Mouse (Mus musculus) liver, embryonic 13.5 days (tissue): ENCODE results near the gene Ifit1bl1. TPM values are rescaled to one million over a fixed set of nuclear protein-coding genes. Genes with fewer than 3 reads are reported as not detected.
"Not testable (repeated sequence)": the region's sequence is repeated elsewhere in the genome, so short reads cannot be mapped to it uniquely, and the experiment has no call there.

Experiments
- ATAC-seq: fragments of 200-750 bp; cut with Nextera tagmentation; 2 replicates; pipeline ENCODE4 v1.8.0; 2017; ENCODE audit warnings: low read depth, mild to moderate bottlenecking, moderate number of reproducible peaks, moderate library complexity
- DNase-seq: peaks from one replicate; pipeline ENCODE4 v3.0.0; 2022
- H3K27ac ChIP-seq: fragments of 300-500 bp; sonication (generic); 2 replicates; pipeline ENCODE4 v1.5.1; 2015; ENCODE audit warnings: moderate library complexity, mild to moderate bottlenecking, inconsistent platforms
- H3K27me3 ChIP-seq: fragments of 300-500 bp; sonication (generic); 2 replicates; pipeline ENCODE4 v1.6.1; 2015; ENCODE audit warnings: mild to moderate bottlenecking, inconsistent platforms
- H3K36me3 ChIP-seq: fragments of 300-500 bp; sonication (generic); 2 replicates; pipeline ENCODE4 v1.6.1; 2015; ENCODE audit warnings: mild to moderate bottlenecking, inconsistent platforms
- H3K4me1 ChIP-seq: fragments of 300-500 bp; sonication (generic); replicated peaks from 2 replicates; pipeline ENCODE4 v1.6.1; 2015; ENCODE audit warnings: inconsistent platforms
- H3K4me2 ChIP-seq: fragments of 300-500 bp; sonication (generic); 2 replicates; pipeline ENCODE4 v1.6.1; 2015; ENCODE audit warnings: inconsistent platforms, mild to moderate bottlenecking, moderate library complexity
- H3K4me3 ChIP-seq: fragments of 300-500 bp; sonication (generic); replicated peaks from 2 replicates; pipeline ENCODE4 v1.5.1; 2015; ENCODE audit warnings: mild to moderate bottlenecking, inconsistent platforms
- H3K9ac ChIP-seq: fragments of 300-500 bp; sonication (generic); 2 replicates; pipeline ENCODE4 v1.6.1; 2015; ENCODE audit warnings: mild to moderate bottlenecking, inconsistent platforms
- H3K9me3 ChIP-seq: fragments of 300-500 bp; sonication (generic); replicated peaks from 2 replicates; pipeline ENCODE4 v1.6.1; 2016; ENCODE audit warnings: inconsistent platforms
- WGBS: fragments of 180-500 bp; shearing (Covaris S2); methylation state at CpG from one replicate; pipeline ENCODE4 v1.1.7; 2015; ENCODE audit not compliant: insufficient replicate concordance; 5-methylcytosine and 5-hydroxymethylcytosine counted together
- polyA plus RNA-seq: library from polyadenylated mRNA; unstranded; fragments of >200 nt; fragmentation: Nextera tagmentation; extraction: Ambion mirVana; gene quantifications from 2 replicates; pipeline ENCODE4 v1.2.1, GENCODE M21; 2015

The Ifit1bl1 gene
- 0.17 and 0.19 TPM in 2 replicates for polyA plus RNA-seq

DNA sequence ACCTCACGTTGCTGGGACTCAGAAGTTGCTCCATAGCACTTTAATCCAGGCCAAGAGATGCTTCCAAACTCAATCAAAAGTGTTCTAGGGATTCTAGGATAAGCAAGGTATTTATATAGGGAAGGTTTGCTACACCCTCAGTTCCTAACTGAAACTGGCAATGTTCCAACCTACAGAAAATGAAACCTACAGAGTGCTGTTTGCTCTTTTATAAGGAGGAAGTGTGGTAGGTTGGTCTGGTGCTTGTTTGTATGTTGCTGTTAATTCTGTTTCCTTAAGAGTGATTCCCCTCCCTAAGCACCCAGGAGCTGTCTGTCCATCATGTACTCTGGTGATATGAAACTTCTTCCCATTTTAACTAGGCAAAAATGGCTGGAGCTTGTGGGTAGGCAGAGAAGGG is at the start of gene Ifit1bl1:
Ifit1bl1 (minus strand) TSS at position 69 of the 400 bp plus-strand sequence.
- not testable (repeated sequence) for H3K27ac ChIP-seq, H3K9me3 ChIP-seq, H3K9ac ChIP-seq, DNase-seq, H3K4me2 ChIP-seq, H3K4me3 ChIP-seq, H3K27me3 ChIP-seq, H3K4me1 ChIP-seq, H3K36me3 ChIP-seq, ATAC-seq
- WGBS = 18% methylated on average over 1 of the region's 1 CpGs

DNA sequence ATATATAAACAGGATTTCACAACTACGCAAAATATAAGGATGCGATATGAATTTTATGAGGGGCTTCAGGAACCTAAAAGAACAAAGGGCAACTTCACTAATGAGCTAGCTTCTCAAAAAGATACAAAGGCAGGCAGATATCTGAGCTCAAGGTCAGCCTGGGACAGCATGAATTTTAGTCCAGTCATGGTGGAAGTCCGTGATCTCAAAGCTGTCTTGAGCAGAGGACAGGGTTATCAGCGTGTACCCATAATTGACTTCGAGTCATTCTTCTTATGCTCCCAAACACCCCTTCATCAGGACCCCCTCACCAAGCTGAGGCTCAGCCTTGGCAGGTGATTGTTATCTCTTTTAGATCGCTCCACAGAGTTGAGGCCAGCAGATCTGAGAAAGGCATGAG is 49.2 kb upstream of the Ifit1bl1 start:
- Histone ChIP-seq H3K9me3 (no peaks in the 10 kb centered on the region), H3K36me3 (no peaks in the 10 kb centered on the region)
- 55% methylated on average over 6 of the region's 6 CpGs for WGBS

DNA sequence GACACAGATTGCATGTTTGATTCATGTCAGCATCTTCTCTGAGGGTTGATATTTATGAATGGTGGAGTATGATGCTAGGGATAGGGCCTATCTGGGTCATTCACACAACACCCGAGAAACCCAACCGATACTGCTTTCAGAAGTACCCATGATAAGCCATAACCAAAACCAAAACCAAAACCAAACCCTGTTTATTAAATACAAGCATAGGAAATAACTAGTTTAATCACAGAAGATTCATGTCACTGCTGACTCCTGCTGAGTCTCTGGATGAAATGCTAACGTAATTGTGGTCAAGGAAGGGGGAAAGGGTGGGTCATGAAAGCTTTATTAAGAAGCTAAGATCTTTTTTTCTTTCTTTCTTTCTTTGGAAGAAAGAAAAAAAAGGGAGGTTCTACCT is 48.5 kb upstream of the Ifit1bl1 start:
- Histone ChIP-seq H3K9ac (no peak overlapping the region), H3K9me3 (no peaks in the 10 kb centered on the region), H3K4me2 (no peak overlapping the region), H3K36me3 (no peaks in the 10 kb centered on the region), H3K4me1 (peaks cover 21% of the 10 kb centered on the region), H3K4me3 (no peak overlapping the region), H3K27ac (no peak overlapping the region), H3K27me3 (no peaks in the 10 kb centered on the region)
- DNase-seq = no peak
- no peak for ATAC-seq
- WGBS = 69% methylated on average over 3 of the region's 3 CpGs

More for the DNA sequence above, 49.2 kb upstream of the Ifit1bl1 start:
- ATAC-seq (peak; percentile 60; the same call in 1 of the 2 replicates), DNase-seq (no peak)
- Histone ChIP-seq H3K4me2 (no peak overlapping the region), H3K9ac (no peak overlapping the region), H3K27me3 (no peaks in the 10 kb centered on the region), H3K4me1 (peaks cover 29% of the 10 kb centered on the region), H3K4me3 (no peak overlapping the region), H3K27ac (no peak overlapping the region)

DNA sequence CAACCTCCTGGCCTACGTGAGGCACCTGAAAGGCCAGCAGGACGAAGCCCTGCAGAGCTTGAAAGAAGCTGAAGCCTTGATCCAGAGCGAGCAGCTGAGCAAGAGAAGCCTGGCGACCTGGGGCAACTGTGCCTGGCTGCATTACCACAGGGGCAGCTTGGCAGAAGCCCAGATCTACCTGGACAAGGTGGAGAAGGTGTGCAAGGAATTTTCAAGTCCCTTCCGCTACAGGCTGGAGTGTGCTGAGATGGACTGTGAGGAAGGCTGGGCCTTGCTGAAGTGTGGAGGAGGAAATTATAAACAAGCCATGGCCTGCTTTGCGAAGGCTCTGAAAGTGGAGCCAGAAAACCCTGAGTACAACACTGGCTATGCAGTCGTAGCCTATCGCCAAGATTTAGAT is 45.9 kb upstream of the Ifit1bl1 start:
- not testable (repeated sequence) for H3K27me3 ChIP-seq, H3K4me3 ChIP-seq, H3K27ac ChIP-seq, H3K36me3 ChIP-seq, H3K9ac ChIP-seq, H3K9me3 ChIP-seq, DNase-seq, H3K4me2 ChIP-seq, ATAC-seq
- H3K4me1 ChIP-seq = peaks cover 11% of the 10 kb centered on the region
- WGBS = 70% methylated on average over 8 of the region's 8 CpGs

DNA sequence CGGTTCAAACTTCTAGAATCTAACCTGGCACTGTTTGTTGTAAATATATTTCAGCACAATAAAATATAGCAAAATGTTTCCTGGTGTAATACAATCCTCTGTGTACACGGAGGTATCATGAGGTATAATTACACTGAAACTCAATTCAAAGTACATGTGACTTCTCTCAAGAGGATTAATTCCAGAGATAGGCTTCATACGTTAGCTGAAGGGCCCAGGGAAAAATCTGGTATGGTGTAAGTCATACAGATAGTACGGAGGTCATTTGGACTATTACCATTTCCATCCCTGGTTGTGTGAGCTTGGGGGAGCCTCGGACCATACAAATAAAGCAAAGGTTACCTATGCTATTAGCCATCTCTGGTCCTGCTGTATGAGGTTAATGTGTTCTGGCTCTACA is 40.9 kb upstream of the Ifit1bl1 start:
- Histone ChIP-seq H3K9me3 (no peaks in the 10 kb centered on the region), H3K9ac (no peak overlapping the region), H3K4me3 (no peak overlapping the region), H3K4me1 (peaks cover 17% of the 10 kb centered on the region), H3K36me3 (no peaks in the 10 kb centered on the region), H3K27ac (no peak overlapping the region), H3K4me2 (no peak overlapping the region), H3K27me3 (no peaks in the 10 kb centered on the region)
- ATAC-seq = no peak
- DNase-seq = no peak
- 60% methylated on average over 5 of the region's 5 CpGs for WGBS

GRCm38 (mm10) chr19:34640623-34641022 is 38.9 kb upstream of the Ifit1bl1 start, which contains the start of the genes Ifit1bl2 and Ifit1:
TSS of gene Ifit1bl2 (minus strand) at chr19:34640743.
TSS of gene Ifit1 (plus strand) at chr19:34640871.
- Histone ChIP-seq H3K4me2 (peak within 1 kb of the TSS; percentile 23), H3K27ac (no peak within 1 kb of the TSS), H3K4me3 (no peak within 1 kb of the TSS; the same call in 1 of the 2 replicates), H3K9ac (no peak within 1 kb of the TSS; the same call in 1 of the 2 replicates), H3K4me1 (peaks cover 17% of the 10 kb centered on the region), H3K36me3 (no peaks in the 10 kb centered on the region), H3K27me3 (no peaks in the 10 kb centered on the region), H3K9me3 (no peaks in the 10 kb centered on the region)
- DNase-seq = no peak
- 29% methylated on average over 4 of the region's 4 CpGs for WGBS
- peak; percentile 29 for ATAC-seq

DNA sequence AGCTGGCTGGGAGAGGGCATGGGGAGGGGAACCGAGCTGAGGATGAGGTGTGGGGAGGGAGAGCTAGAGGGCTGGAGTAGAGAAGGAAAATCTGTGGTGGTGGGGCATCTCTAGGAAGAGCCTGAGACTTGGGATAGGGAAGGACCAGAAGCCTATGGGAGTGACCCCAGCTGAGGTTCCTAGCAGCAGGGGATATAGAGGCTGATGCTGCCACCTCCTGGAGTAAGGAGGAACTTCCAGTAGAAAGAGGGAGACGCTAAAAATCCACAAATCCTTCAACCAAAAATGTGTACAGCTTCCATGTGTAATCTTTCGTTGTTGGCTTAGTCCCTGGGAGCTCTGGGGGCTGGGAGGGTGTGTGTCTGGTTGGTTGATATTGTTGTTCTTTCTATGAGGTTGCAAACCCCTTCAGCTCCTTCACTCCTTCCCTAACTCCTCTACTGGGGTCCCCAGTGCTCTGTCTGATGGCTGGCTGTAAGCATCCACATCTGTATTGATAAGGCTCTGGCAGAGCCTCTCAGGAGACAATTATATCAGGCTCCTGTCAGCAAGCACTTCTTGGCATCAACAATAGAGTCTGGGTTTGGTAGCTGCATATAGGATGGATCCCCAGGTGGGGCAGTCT is 35.3 kb upstream of the Ifit1bl1 start:
- H3K27me3 ChIP-seq = no peaks in the 10 kb centered on the region
- no peak overlapping the region for H3K4me2 ChIP-seq
- ATAC-seq (peak; percentile 49; the same call in 1 of the 2 replicates), DNase-seq (no peak)
- no peak overlapping the region for H3K9ac ChIP-seq
- no peaks in the 10 kb centered on the region for H3K9me3 ChIP-seq
- H3K4me3 ChIP-seq = no peak overlapping the region
- H3K4me1 ChIP-seq = peaks cover 8% of the 10 kb centered on the region
- no peaks in the 10 kb centered on the region for H3K36me3 ChIP-seq
- 4% methylated on average over 3 of the region's 3 CpGs for WGBS
- no peak overlapping the region for H3K27ac ChIP-seq

DNA sequence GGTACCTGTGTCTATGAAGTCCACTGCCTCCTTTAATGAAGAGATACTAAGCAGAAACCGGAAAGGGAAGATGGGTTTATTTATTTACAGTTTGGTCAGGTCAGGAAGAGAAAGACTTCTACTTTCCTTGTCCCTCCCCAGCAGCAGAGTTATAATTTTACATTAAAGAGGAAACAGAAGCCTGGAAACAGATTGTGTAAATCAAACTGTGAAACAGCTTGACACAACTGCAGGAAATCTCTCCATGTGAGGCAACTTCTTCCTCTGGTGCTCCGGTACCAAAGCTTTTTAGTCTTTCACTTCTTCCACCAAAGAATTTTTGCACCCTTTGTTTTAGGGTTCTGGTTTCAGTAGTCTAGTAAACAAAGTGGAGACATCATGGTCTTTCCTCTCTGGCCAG is 31.7 kb upstream of the Ifit1bl1 start:
- 44% methylated on average over 2 of the region's 2 CpGs for WGBS

GRCm38 (mm10) chr19:34631487-34631886 is 29.7 kb upstream of the Ifit1bl1 start:
- Histone ChIP-seq H3K4me1 (no peaks in the 10 kb centered on the region), H3K4me2 (no peak overlapping the region), H3K27ac (no peak overlapping the region), H3K4me3 (no peak overlapping the region), H3K36me3 (no peaks in the 10 kb centered on the region), H3K9ac (no peak overlapping the region), H3K9me3 (no peaks in the 10 kb centered on the region), H3K27me3 (no peaks in the 10 kb centered on the region)
- ATAC-seq (no peak), DNase-seq (no peak)

More for the DNA sequence above, 31.7 kb upstream of the Ifit1bl1 start:
- H3K36me3 ChIP-seq = no peaks in the 10 kb centered on the region
- DNase-seq (no peak), ATAC-seq (no peak)
- no peak overlapping the region for H3K9ac ChIP-seq
- H3K27ac ChIP-seq = no peak overlapping the region
- no peaks in the 10 kb centered on the region for H3K9me3 ChIP-seq
- no peaks in the 10 kb centered on the region for H3K4me1 ChIP-seq
- H3K4me3 ChIP-seq = no peak overlapping the region
- H3K27me3 ChIP-seq = no peaks in the 10 kb centered on the region
- no peak overlapping the region for H3K4me2 ChIP-seq

DNA sequence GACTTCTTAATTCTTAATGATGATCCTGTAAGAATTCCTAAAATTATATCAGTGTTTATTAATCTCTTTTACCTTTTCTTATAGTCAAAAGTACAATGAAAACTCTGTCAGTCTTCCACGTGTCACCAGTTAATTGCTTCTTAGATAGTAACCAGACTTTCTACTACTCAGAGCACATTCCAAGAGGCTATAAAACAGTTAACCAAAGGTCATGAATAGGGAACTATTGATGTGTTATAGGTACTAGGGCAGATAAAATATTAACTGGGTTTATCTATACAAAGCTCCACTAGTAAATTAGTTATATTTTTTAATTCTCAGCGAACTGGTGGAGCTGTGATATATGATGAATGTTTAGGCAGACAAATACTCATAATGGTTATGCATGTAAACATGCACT is 25.7 kb upstream of the Ifit1bl1 start:
- Histone ChIP-seq H3K4me1 (no peaks in the 10 kb centered on the region), H3K9me3 (no peaks in the 10 kb centered on the region), H3K27ac (no peak overlapping the region), H3K9ac (no peak overlapping the region), H3K27me3 (no peaks in the 10 kb centered on the region), H3K36me3 (no peaks in the 10 kb centered on the region), H3K4me2 (no peak overlapping the region), H3K4me3 (no peak overlapping the region)
- no peak for ATAC-seq
- no peak for DNase-seq
- WGBS = 46% methylated on average over 2 of the region's 2 CpGs

DNA sequence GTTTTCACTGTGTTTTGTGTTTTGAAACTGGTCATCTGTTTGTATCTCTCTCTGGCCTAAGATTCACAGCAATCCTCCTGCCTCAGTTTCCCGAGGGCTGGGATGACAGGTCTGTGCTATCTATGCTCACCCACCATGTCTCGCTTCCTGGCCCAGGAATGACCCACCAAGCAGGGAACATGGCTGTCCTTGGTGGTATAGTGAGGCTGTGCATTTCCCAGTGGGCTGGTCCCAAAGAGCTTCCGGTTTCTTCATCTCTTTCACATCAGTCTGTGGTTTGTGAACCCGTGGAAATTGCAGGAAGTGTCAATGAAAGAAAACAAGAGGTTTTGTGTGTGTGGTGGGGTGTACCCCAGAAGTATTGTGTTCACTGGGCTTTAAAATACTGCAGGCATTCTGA is 22.9 kb upstream of the Ifit1bl1 start:
- H3K36me3 ChIP-seq = no peaks in the 10 kb centered on the region
- ATAC-seq = no peak
- no peak overlapping the region for H3K4me2 ChIP-seq
- no peaks in the 10 kb centered on the region for H3K9me3 ChIP-seq
- H3K4me3 ChIP-seq = no peak overlapping the region
- no peaks in the 10 kb centered on the region for H3K27me3 ChIP-seq
- WGBS = 45% methylated on average over 4 of the region's 4 CpGs
- H3K4me1 ChIP-seq = no peaks in the 10 kb centered on the region
- H3K9ac ChIP-seq = no peak overlapping the region
- no peak overlapping the region for H3K27ac ChIP-seq
- no peak for DNase-seq

DNA sequence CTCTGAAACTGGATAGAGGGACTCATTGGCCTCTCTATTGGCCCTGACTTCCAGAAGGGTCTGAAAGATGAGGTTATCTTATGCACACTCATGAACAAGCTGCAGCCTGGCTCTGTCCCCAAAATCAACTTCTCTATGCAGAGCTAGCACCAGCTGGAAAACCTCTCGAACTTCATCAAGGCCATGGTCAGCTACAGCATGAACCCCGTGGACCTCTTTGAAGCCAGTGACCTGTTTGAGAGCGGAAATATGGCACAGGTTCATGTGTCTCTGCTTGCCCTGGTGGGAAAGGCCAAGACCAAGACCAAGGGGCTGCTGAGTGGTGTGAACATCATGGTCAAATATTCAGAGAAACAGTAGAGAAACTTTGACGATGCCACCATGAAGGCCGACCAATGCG is 22.0 kb upstream of the Ifit1bl1 start:
- Histone ChIP-seq H3K4me2 (no peak overlapping the region), H3K4me1 (no peaks in the 10 kb centered on the region), H3K4me3 (no peak overlapping the region), H3K27ac (no peak overlapping the region), H3K27me3 (no peaks in the 10 kb centered on the region), H3K36me3 (no peaks in the 10 kb centered on the region), H3K9me3 (no peaks in the 10 kb centered on the region), H3K9ac (no peak overlapping the region)
- no peak for ATAC-seq
- WGBS = 75% methylated on average over 6 of the region's 6 CpGs
- DNase-seq = no peak
